Mouse (Mus musculus) neural tube, embryonic 11.5 days (tissue): ENCODE measurements around the gene Tnik. TPM values are rescaled to one million over a fixed set of nuclear protein-coding genes. Genes with fewer than 3 reads are reported as not detected.

Experiments used
- ATAC-seq: fragments of 200-750 bp; cut with Nextera tagmentation; 2 replicates; pipeline ENCODE4 v1.8.0; 2017; ENCODE audit warnings: moderate number of reproducible peaks, mild to moderate bottlenecking, moderate TSS enrichment, moderate library complexity; ENCODE audit not compliant: insufficient read depth, low FRiP score, low TSS enrichment
- DNase-seq: peaks from one replicate; pipeline ENCODE4 v3.0.0-alpha.2; 2015; ENCODE audit warnings: low spot score
- H3K27ac ChIP-seq: fragments of 300-500 bp; sonication (generic); 2 replicates; pipeline ENCODE4 v1.5.1; 2014; ENCODE audit warnings: low read depth, mild to moderate bottlenecking, low read length
- H3K27me3 ChIP-seq: fragments of 300-500 bp; sonication (generic); 2 replicates; pipeline ENCODE4 v1.6.1; 2014; ENCODE audit warnings: mild to moderate bottlenecking, low read length, mixed read lengths; ENCODE audit not compliant: control insufficient read depth, insufficient read depth
- H3K36me3 ChIP-seq: fragments of 300-500 bp; sonication (generic); 2 replicates; pipeline ENCODE4 v1.6.1; 2014; ENCODE audit warnings: mild to moderate bottlenecking, low read length, moderate library complexity, mixed read lengths; ENCODE audit not compliant: control insufficient read depth, insufficient read depth
- H3K4me1 ChIP-seq: fragments of 300-500 bp; sonication (generic); 2 replicates; pipeline ENCODE4 v1.6.1; 2014; ENCODE audit warnings: low read length, mixed read lengths; ENCODE audit not compliant: control insufficient read depth, insufficient read depth
- H3K4me2 ChIP-seq: fragments of 300-500 bp; sonication (generic); 2 replicates; pipeline ENCODE4 v1.6.1; 2014; ENCODE audit warnings: low read depth, mild to moderate bottlenecking, moderate library complexity
- H3K4me3 ChIP-seq: fragments of 300-500 bp; sonication (generic); 2 replicates; pipeline ENCODE4 v1.5.1; 2014; ENCODE audit warnings: low read depth, low read length
- H3K9ac ChIP-seq: fragments of 300-500 bp; sonication (generic); 2 replicates; pipeline ENCODE4 v1.6.1; 2014; ENCODE audit warnings: mild to moderate bottlenecking, low read length
- H3K9me3 ChIP-seq: fragments of 300-500 bp; sonication (generic); 2 replicates; pipeline ENCODE4 v1.6.1; 2016; ENCODE audit warnings: low read length; ENCODE audit not compliant: control insufficient read depth
- WGBS: fragments of 180-500 bp; shearing (Covaris S2); extraction: QIAGEN DNeasy Blood & Tissue Kit; methylation state at CpG from one replicate; pipeline ENCODE4 v1.1.7; 2014; 5-methylcytosine and 5-hydroxymethylcytosine counted together
- polyA plus RNA-seq: library from polyadenylated mRNA; unstranded; fragments of >200 nt; fragmentation: Nextera tagmentation; extraction: Ambion mirVana; gene quantifications from 2 replicates; pipeline ENCODE4 v1.2.1, GENCODE M21; 2014

Gene Tnik
- polyA plus RNA-seq, 1 experiment from 2014 or later = 26.0 TPM

DNA sequence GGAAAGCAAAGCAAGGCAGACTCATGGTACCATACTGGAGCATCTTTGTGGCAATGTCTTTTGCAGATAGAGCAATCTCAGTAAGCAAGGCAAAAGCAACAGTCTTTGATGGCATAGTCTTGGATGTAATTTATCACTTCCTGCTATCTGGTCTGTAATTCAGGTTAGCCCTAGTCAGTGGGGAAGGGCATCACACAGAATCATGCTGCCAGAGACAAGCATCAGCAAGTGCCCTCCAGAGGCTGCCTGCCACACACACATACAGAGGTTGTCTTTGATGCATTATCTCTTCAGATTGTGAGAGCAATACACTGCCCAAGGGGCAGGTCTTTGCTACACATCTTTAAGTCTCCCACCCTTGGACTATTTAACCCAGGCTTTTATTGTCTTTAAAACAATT is 8.9 kb downstream of the Tnik start:
- DNase-seq (no peak), ATAC-seq (no peak)
- Histone ChIP-seq H3K4me1 (no peaks in the 10 kb centered on the region), H3K9me3 (no peaks in the 10 kb centered on the region), H3K27ac (no peak overlapping the region), H3K9ac (no peak overlapping the region), H3K4me3 (no peak overlapping the region), H3K27me3 (no peaks in the 10 kb centered on the region), H3K36me3 (no peaks in the 10 kb centered on the region), H3K4me2 (no peak overlapping the region)

DNA sequence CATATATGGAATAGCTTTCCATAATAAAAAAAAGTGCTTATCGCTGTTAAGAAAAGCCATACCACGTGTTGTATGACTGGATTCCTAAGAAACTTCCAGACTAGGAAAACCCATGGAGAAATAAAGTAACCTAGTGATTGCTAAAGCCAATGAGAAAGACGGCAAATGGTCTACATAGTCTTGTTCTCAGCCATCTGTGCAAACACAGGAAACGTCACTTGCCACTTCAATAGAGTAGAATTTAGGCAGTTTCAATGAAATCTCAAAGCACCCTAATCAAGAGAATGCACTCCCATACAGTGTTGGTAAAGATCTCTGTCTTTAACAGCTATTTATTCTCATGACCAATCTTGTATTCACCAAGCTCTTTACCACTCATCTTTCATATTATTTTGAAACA is 11.7 kb downstream of the Tnik start:
- no peak for ATAC-seq
- Histone ChIP-seq H3K36me3 (no peaks in the 10 kb centered on the region), H3K4me3 (no peak overlapping the region), H3K9ac (no peak overlapping the region), H3K4me1 (no peaks in the 10 kb centered on the region), H3K9me3 (no peaks in the 10 kb centered on the region), H3K27me3 (no peaks in the 10 kb centered on the region), H3K4me2 (no peak overlapping the region), H3K27ac (no peak overlapping the region)
- 78% methylated on average over 4 of the region's 4 CpGs for WGBS
- DNase-seq = no peak

DNA sequence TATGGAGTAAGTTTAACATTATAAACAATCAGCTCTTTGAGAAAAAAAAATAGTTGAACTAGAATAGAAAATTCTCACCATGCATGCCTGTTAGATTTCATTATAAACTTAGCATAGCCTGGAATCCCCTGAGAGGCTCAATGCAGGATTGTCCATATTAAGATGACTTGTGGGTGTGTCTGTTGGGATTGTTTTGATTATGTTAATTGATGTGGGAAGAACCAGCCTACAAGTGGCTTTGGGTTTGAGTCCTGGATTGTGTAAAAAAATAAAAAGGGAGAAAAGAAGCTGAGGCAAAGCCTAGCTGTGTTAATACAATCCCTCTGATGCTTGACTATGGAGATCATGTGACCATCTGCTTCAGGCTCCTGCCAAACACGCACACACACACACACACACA is 26.7 kb downstream of the Tnik start:
- no peaks in the 10 kb centered on the region for H3K27me3 ChIP-seq
- 70% methylated on average over 1 of the region's 1 CpGs for WGBS
- no peak for ATAC-seq
- H3K4me3 ChIP-seq = no peak overlapping the region
- no peaks in the 10 kb centered on the region for H3K9me3 ChIP-seq
- no peak overlapping the region for H3K27ac ChIP-seq
- DNase-seq = no peak
- no peaks in the 10 kb centered on the region for H3K36me3 ChIP-seq
- no peaks in the 10 kb centered on the region for H3K4me1 ChIP-seq
- H3K4me2 ChIP-seq = no peak overlapping the region
- no peak overlapping the region for H3K9ac ChIP-seq

DNA sequence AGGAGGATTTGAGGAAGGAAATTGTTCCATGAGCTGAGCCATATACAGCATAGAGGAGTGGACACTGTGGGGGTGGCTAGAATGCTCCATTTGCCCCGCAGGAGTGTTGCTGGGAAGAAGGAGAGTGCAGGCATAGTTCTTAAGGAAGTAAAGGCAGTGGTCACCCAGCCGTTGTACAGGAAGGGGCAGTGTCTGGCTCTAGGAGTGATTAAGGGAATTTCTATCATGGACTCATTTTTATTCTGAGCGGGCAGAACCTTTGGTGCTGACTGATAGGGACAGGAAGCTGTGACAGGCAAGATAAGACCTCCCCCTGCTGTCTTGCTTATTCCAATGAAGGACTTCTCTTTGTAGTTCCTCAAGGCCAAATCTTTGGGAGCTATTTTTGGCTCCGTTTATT is 38.4 kb downstream of the Tnik start:
- 98% methylated on average over 4 of the region's 4 CpGs for WGBS
- Histone ChIP-seq H3K9ac (no peak overlapping the region), H3K27ac (no peak overlapping the region), H3K4me2 (no peak overlapping the region), H3K36me3 (no peaks in the 10 kb centered on the region), H3K27me3 (no peaks in the 10 kb centered on the region), H3K9me3 (no peaks in the 10 kb centered on the region), H3K4me3 (no peak overlapping the region), H3K4me1 (no peaks in the 10 kb centered on the region)
- no peak for DNase-seq
- ATAC-seq = no peak

DNA sequence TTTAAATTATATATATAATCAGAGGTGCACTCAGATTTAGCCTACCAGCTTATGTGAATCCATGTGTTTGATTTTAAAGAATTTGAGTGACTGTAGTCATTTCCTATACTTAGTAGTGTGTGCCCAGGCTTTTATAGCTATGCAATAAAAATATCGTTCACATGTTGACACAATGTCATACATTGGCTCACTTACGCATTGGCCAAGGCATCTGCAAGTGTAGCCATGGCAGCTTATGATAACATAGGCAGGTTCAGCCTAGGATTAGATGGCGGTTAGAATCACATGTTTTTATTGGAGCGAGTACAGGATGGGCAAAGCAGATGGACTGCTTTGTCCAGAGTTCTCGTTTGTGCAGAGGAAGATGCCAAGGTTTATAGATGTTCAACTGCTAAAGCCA is 40.9 kb downstream of the Tnik start:
- ATAC-seq (no peak), DNase-seq (no peak)
- H3K9ac ChIP-seq = no peak overlapping the region
- no peaks in the 10 kb centered on the region for H3K9me3 ChIP-seq
- no peaks in the 10 kb centered on the region for H3K27me3 ChIP-seq
- H3K27ac ChIP-seq = no peak overlapping the region
- no peaks in the 10 kb centered on the region for H3K36me3 ChIP-seq
- H3K4me3 ChIP-seq = no peak overlapping the region
- 94% methylated on average over 5 of the region's 5 CpGs for WGBS
- no peak overlapping the region for H3K4me2 ChIP-seq
- H3K4me1 ChIP-seq = no peaks in the 10 kb centered on the region

DNA sequence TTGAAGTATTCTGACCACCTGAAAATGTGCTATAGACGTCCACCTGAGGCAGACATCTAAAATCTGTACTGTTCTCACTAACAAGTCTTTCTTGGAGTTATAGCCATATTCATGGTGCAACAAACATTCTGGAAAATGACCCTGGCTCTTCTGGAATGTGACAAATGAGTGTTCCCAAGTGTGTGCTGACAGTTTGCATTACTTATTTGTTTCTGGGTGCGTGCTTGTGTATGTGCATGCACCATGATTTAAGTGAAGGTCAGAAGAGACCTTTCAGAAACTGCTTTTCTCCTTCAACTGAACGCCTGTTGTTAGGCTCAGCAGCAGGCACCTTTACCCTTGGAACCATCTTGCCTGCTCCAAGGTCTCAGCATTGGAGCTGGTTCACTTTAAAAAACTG is 43.8 kb downstream of the Tnik start:
- 85% methylated on average over 3 of the region's 3 CpGs for WGBS
- ATAC-seq (no peak), DNase-seq (no peak)
- no peak overlapping the region for H3K9ac ChIP-seq
- no peaks in the 10 kb centered on the region for H3K27me3 ChIP-seq
- no peak overlapping the region for H3K4me2 ChIP-seq
- no peak overlapping the region for H3K4me3 ChIP-seq
- no peaks in the 10 kb centered on the region for H3K9me3 ChIP-seq
- H3K27ac ChIP-seq = no peak overlapping the region
- H3K4me1 ChIP-seq = no peaks in the 10 kb centered on the region
- H3K36me3 ChIP-seq = no peaks in the 10 kb centered on the region

DNA sequence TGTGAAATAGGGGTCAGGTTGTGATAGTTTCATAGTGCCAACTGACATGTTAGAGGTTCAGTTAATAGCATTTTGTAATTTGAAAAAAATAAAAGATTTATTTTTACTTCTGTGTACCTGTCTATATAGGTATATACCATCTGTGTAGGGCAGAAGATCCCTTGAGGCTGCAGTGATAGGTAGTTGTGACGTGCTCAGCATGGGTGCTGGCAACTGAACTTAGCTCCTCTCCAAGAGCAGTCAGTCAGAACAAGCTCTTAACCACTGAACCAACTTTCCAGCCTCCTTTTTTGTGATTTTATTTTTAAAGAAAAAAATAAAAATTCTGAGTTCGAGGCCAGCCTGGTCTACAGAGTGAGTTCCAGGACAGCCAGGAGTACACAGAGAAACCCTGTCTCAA is 51.4 kb downstream of the Tnik start:
- 90% methylated on average over 2 of the region's 2 CpGs for WGBS
- Histone ChIP-seq H3K27me3 (no peaks in the 10 kb centered on the region), H3K36me3 (no peaks in the 10 kb centered on the region), H3K4me1 (no peaks in the 10 kb centered on the region), H3K27ac (no peak overlapping the region), H3K9me3 (no peaks in the 10 kb centered on the region), H3K4me3 (no peak overlapping the region), H3K4me2 (no peak overlapping the region), H3K9ac (no peak overlapping the region)
- ATAC-seq (no peak), DNase-seq (no peak)

DNA sequence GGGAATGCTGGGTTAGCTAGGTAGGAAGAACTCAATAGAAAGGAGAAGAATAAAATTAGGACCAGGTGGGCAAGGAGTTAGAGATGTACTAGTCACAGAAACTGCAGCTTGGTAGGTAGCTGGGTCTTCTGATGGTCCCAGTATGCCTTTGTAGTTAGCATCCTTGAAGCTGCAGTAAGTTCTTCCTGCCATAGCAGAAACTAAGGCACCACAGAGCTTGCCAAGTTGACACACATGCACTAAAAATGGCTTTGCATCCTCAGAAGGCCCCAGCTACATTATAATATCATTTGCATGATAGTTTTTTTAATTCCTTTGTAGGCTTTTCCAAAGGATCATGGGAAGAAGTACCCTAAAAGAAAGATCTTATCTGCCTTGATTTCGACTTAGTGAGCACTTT is 54.3 kb downstream of the Tnik start:
- Histone ChIP-seq H3K4me1 (no peaks in the 10 kb centered on the region), H3K27ac (no peak overlapping the region), H3K36me3 (no peaks in the 10 kb centered on the region), H3K4me3 (no peak overlapping the region), H3K9me3 (no peaks in the 10 kb centered on the region), H3K27me3 (no peaks in the 10 kb centered on the region), H3K4me2 (no peak overlapping the region), H3K9ac (no peak overlapping the region)
- DNase-seq (no peak), ATAC-seq (no peak)
- WGBS = 78% methylated on average over 1 of the region's 1 CpGs

DNA sequence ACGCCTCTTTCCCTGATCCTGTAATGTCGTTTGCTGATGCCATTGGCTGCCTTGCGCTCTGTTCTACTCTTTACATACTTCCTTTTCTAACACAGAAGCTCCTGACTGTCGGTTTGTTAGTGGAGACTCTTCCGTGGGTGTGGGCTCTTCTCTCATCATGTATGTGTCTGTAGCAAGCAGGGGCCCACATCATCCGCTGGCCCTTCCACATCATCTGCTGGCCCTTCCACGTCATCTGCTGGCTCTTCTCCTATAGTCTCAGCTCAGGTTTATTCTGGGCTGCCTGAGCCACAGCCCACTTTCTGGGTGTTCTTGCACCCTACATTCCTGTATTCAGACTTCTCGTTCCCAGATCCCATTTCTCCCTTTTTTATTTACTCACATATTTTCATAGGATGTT is 58.6 kb downstream of the Tnik start:
- Histone ChIP-seq H3K9me3 (no peaks in the 10 kb centered on the region), H3K36me3 (no peaks in the 10 kb centered on the region), H3K27ac (no peak overlapping the region), H3K27me3 (no peaks in the 10 kb centered on the region), H3K4me3 (no peak overlapping the region), H3K4me1 (no peaks in the 10 kb centered on the region), H3K4me2 (no peak overlapping the region), H3K9ac (no peak overlapping the region)
- ATAC-seq (no peak), DNase-seq (no peak)
- 93% methylated on average over 8 of the region's 8 CpGs for WGBS
